Mouse (Mus musculus): Measurements from ENCODE around the gene Sfxn1. TPM values are rescaled to one million over a fixed set of nuclear protein-coding genes. Genes with fewer than 3 reads are reported as not detected.

The Sfxn1 gene
- polyA plus RNA-seq, 1 experiment = 0.75 TPM

DNA sequence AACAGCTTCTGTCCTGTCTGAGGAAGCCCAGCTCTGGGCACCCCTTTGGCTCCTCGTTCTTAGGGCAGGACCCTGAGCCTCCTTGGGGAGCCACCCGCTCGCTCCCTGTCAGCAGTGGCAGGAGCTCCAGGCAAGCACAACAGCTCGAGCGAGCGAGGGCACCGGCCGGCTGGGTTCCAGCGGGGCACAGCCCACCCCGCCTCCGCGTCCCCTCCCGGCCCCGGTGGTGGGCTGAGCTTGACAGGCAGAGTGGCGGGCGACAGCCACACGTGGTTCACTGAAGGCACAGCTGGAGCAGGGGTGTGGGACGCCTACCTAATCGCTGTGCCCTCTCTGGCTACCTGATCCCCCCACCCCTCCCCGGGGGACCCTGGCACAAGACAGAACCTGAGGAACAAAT is 16.7 kb upstream of the Sfxn1 start:
- Histone ChIP-seq H3K27me3 (ENCODE audit: control insufficient read depth) (peaks cover 32% of the 10 kb centered on the region), H3K9me3 (ENCODE audit: control insufficient read depth, low read length) (no peaks in the 10 kb centered on the region), H3K4me1 (ENCODE audit: control insufficient read depth) (no peaks in the 10 kb centered on the region), H3K36me3 (ENCODE audit: control insufficient read depth) (no peaks in the 10 kb centered on the region), H3K4me3 (replicated peaks) (no peak overlapping the region)
- TF ChIP-seq GATA1 (IDR thresholded peaks at IDR 0.05; ENCODE audit: low read length) = no peak
- no peak for TF ChIP-seq TAL1 (IDR thresholded peaks at IDR 0.05; ENCODE audit: low read length)

DNA sequence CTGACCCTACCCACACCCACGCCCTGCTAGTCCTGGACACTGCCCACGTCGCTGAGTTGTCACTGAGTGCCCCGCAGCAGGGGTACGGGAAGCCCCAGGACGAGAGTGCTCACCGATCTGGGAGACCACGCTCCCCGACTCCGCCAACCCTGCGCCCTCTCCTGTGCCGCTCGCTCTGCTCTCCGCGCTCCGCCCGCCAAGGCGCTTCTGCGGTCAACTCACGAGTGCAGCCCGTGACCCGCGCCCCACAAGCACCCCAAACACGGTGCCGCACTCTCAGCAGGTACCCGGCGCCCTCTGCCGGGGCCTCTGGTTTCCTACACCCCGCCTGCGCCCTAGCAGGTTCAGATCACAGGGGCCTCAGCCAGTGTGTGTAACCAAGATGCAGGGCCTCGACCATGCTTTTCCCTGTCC is 16.2 kb upstream of the Sfxn1 start, which contains the start of gene Drd1:
Gene Drd1, minus strand, starts transcription at position 258 of the 414 bp plus-strand sequence.
- TF ChIP-seq TAL1 (IDR thresholded peaks at IDR 0.05; ENCODE audit: low read length) (no peak), GATA1 (IDR thresholded peaks at IDR 0.05; ENCODE audit: low read length) (no peak)
- H3K4me3 ChIP-seq (replicated peaks) = no peak within 1 kb of the TSS
- peaks cover 32% of the 10 kb centered on the region for H3K27me3 ChIP-seq (ENCODE audit: control insufficient read depth)
- no peaks in the 10 kb centered on the region for H3K36me3 ChIP-seq (ENCODE audit: control insufficient read depth)
- no peaks in the 10 kb centered on the region for H3K4me1 ChIP-seq (ENCODE audit: control insufficient read depth)
- H3K9me3 ChIP-seq (ENCODE audit: control insufficient read depth, low read length) = no peaks in the 10 kb centered on the region

DNA sequence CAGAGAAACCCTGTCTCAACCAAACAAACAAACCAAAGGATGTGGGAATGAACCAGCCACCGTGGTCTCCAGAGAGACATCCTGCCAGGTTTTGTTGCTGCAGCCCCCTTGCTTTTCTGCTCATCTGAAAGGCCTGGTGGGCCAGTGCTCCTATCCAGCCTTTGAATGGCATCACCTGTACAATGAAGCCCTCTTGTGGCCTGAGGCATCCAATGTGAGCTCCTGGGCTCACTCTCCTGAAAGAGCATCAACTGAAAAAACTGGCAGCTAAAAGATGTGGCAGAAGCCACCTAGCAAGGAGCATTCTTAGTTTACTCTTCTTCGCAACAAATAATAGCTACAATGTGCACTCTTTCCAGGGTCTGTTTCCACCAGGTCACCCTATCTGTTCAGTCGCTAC is 9.6 kb upstream of the Sfxn1 start:
- no peaks in the 10 kb centered on the region for H3K36me3 ChIP-seq (ENCODE audit: control insufficient read depth)
- no peak for TF ChIP-seq GATA1 (IDR thresholded peaks at IDR 0.05; ENCODE audit: low read length)
- TF ChIP-seq TAL1 (IDR thresholded peaks at IDR 0.05; ENCODE audit: low read length) = no peak
- H3K27me3 ChIP-seq (ENCODE audit: control insufficient read depth) = peaks cover 4% of the 10 kb centered on the region; the same call in 1 of the 2 replicates
- H3K4me1 ChIP-seq (ENCODE audit: control insufficient read depth) = no peaks in the 10 kb centered on the region
- H3K4me3 ChIP-seq (replicated peaks) = no peak overlapping the region
- no peaks in the 10 kb centered on the region for H3K9me3 ChIP-seq (ENCODE audit: control insufficient read depth, low read length)

DNA sequence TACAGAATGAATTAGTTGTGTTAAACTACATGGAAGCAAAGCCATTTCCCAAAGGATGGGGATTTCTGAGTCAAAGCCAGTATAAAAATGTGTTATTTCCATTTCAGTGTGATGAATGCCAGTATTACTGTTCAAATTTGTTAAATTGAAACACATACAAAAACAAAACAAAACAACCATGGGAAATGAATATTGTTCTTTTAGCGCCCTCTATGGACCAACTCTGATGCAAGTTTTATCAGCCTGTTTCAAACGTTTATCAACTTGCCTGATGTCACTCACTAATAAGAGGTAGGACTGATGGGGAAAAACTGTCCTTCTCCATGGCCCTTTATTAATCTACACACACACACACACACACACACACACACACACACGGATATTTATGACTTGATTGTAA is 8.4 kb upstream of the Sfxn1 start:
- H3K27me3 ChIP-seq (ENCODE audit: control insufficient read depth) = peaks cover 2% of the 10 kb centered on the region; the same call in 1 of the 2 replicates
- no peak overlapping the region for H3K4me3 ChIP-seq (replicated peaks)
- no peaks in the 10 kb centered on the region for H3K36me3 ChIP-seq (ENCODE audit: control insufficient read depth)
- TF ChIP-seq TAL1 (IDR thresholded peaks at IDR 0.05; ENCODE audit: low read length) = no peak
- TF ChIP-seq GATA1 (IDR thresholded peaks at IDR 0.05; ENCODE audit: low read length) = no peak
- H3K4me1 ChIP-seq (ENCODE audit: control insufficient read depth) = no peaks in the 10 kb centered on the region
- H3K9me3 ChIP-seq (ENCODE audit: control insufficient read depth, low read length) = no peaks in the 10 kb centered on the region

DNA sequence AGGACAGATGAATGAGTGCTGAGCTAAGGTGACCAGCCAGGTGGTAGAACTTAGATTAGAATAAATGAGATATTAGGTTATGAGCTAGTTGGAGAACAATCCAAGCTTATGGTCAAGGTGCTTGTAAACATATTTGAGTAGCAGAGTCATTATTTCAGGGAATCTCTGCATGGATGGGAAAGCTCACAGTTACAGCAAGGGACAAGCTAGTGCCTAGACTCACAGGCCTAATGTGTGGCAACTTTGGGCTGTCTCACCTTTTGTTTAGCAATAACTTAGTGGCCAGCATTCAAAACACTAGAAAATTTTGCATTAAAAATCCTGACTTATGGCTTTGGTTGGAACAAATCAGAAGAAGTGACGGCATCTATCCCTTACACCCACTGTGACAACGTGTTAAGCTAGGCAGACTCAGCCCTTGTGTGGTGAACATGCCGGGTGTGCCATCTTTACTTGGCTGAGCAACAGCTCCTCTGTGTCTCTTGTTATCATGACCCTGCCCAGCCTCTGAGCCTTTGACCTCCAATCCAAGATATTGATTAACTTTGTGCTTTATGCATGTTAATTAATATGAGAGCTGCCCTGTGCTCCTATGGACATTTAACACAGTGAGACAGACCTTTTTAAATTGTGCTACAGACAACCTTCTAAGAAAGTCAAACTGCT is 5.5 kb upstream of the Sfxn1 start:
- Histone ChIP-seq H3K4me3 (replicated peaks) (no peak overlapping the region), H3K4me1 (ENCODE audit: control insufficient read depth) (peaks cover 2% of the 10 kb centered on the region), H3K9me3 (ENCODE audit: control insufficient read depth, low read length) (no peaks in the 10 kb centered on the region), H3K27me3 (ENCODE audit: control insufficient read depth) (peaks cover 2% of the 10 kb centered on the region; the same call in 1 of the 2 replicates), H3K36me3 (ENCODE audit: control insufficient read depth) (no peaks in the 10 kb centered on the region)
- TF ChIP-seq GATA1 (IDR thresholded peaks at IDR 0.05; ENCODE audit: low read length) = no peak
- TF ChIP-seq TAL1 (IDR thresholded peaks at IDR 0.05; ENCODE audit: low read length) = no peak

DNA sequence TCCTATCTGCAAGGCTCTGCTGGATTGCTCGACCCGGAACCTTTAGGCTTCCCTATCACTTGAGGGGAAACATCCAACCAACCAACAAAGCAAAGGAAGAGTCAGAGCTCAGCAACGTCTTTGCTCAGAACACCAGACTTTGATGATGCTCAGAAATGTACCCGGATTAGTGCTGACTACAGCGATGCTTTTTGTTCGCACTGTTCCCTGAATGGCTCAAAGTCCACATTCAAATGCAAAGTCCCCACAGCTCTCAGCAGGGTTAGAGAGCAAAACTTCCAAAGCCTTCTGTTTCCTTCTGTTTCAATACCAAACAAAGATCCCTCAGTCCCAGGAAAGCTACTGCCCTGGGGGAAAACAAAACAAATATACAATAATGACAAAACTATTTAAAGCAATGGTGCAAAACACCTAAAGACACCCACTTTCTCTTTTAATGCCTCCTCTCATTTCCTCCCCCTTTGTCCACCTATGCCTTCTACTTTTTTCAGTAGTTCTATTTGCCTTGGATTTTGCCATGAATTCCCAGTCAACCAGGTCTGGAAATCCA is 4.0 kb upstream of the Sfxn1 start:
- peaks cover 14% of the 10 kb centered on the region for H3K4me1 ChIP-seq (ENCODE audit: control insufficient read depth)
- TF ChIP-seq GATA1 (IDR thresholded peaks at IDR 0.05; ENCODE audit: low read length) (no peak), TAL1 (IDR thresholded peaks at IDR 0.05; ENCODE audit: low read length) (no peak)
- H3K9me3 ChIP-seq (ENCODE audit: control insufficient read depth, low read length) = no peaks in the 10 kb centered on the region
- H3K4me3 ChIP-seq (replicated peaks) = no peak overlapping the region
- H3K27me3 ChIP-seq (ENCODE audit: control insufficient read depth) = peaks cover 2% of the 10 kb centered on the region; the same call in 1 of the 2 replicates
- H3K36me3 ChIP-seq (ENCODE audit: control insufficient read depth) = no peaks in the 10 kb centered on the region

DNA sequence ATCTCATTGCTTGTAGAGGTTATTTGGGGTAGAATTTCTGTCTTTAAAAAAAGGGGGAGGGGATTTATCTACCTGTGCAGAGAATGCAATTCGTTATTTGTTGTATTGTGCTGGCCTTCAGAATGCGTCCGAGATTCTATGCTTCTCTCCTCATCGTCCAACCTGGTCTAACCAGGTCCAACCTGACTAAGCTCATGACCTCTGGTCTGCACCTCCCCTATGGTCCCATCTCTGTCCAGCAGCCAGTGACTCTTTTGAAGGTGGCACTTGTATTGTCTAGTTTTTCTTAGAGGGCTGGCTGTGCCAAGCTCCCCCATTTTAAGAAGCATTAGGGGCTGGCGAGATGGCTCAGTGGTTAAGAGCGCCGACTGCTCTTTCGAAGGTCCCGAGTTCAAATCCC is 658 bp upstream of the Sfxn1 start:
- peaks cover 33% of the 10 kb centered on the region for H3K4me1 ChIP-seq (ENCODE audit: control insufficient read depth)
- H3K9me3 ChIP-seq (ENCODE audit: control insufficient read depth, low read length) = no peaks in the 10 kb centered on the region
- TF ChIP-seq GATA1 (IDR thresholded peaks at IDR 0.05; ENCODE audit: low read length) (no peak), TAL1 (IDR thresholded peaks at IDR 0.05; ENCODE audit: low read length) (no peak)
- H3K4me3 ChIP-seq (replicated peaks) = peak overlapping the region; percentile 32
- H3K36me3 ChIP-seq (ENCODE audit: control insufficient read depth) = peaks cover 15% of the 10 kb centered on the region
- H3K27me3 ChIP-seq (ENCODE audit: control insufficient read depth) = no peaks in the 10 kb centered on the region

DNA sequence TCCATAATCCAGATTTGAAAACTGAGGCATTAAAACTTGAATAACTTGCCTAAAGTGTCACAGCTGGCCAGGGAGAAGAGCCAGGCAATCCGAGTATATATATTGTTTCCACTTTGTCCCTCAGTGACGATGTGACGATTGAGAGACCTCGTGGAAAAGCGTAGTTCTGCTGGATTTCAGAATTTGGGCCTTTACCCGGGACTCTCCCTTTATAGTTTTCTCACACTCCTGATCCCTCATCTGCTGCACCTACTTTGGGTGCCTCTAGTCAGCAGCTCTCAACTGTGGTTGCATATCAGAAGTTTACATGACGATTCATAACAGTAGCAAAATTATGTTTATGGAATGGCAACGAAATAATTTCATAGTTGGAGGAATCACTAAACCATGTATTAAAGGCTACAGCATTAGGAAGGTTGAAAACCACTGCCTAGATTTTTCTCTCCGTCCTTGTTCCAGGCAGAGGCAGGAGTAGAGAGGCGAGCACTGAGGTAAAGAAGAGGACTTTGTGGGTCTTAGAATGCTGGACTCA is 923 bp downstream of the Sfxn1 start:
- Histone ChIP-seq H3K9me3 (ENCODE audit: control insufficient read depth, low read length) (no peaks in the 10 kb centered on the region), H3K36me3 (ENCODE audit: control insufficient read depth) (peaks cover 27% of the 10 kb centered on the region), H3K4me1 (ENCODE audit: control insufficient read depth) (peaks cover 33% of the 10 kb centered on the region), H3K4me3 (replicated peaks) (peak overlapping the region; percentile 93), H3K27me3 (ENCODE audit: control insufficient read depth) (no peaks in the 10 kb centered on the region)
- TF ChIP-seq TAL1 (IDR thresholded peaks at IDR 0.05; ENCODE audit: low read length) = no peak
- no peak for TF ChIP-seq GATA1 (IDR thresholded peaks at IDR 0.05; ENCODE audit: low read length)

DNA sequence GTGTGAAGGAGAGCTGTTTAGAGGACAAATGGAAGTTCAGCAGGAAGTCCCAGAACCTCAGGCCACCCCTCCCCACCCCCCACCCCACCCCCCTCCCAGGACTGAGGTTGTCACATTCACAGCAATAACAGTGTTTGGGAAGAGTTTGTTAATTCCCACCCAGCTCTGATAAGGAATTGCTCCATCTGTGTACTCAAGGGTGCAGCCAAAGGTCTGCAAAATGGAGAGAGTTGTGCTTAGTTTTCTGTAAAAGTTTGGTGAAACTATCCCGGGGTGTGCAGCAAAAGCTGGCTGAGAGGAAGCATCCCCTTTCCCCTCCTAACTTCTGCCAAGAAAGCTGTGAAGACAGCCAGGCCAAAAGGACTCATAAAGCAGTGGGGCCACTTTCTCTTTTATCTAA is 1.4 kb downstream of the Sfxn1 start:
- H3K36me3 ChIP-seq (ENCODE audit: control insufficient read depth) = peaks cover 29% of the 10 kb centered on the region
- H3K27me3 ChIP-seq (ENCODE audit: control insufficient read depth) = no peaks in the 10 kb centered on the region
- peak overlapping the region; percentile 93 for H3K4me3 ChIP-seq (replicated peaks)
- no peak for TF ChIP-seq TAL1 (IDR thresholded peaks at IDR 0.05; ENCODE audit: low read length)
- no peak for TF ChIP-seq GATA1 (IDR thresholded peaks at IDR 0.05; ENCODE audit: low read length)
- no peaks in the 10 kb centered on the region for H3K9me3 ChIP-seq (ENCODE audit: control insufficient read depth, low read length)
- H3K4me1 ChIP-seq (ENCODE audit: control insufficient read depth) = peaks cover 33% of the 10 kb centered on the region
